Mouse (Mus musculus) thymus, postnatal 36 days (tissue): ENCODE results near the gene Pex14.
A peak's percentile ranks its signal among the peaks of the same experiment; 100 is the strongest.

Experiments
- DNase-seq, 2 experiments: peaks; one replicate each; pipeline ENCODE4 v3.0.0; 2022; ENCODE audit warnings: mixed read lengths in 2 of 2

The Pex14 gene

GRCm38 (mm10) chr4:148946071-148946470 lies 153.6 kb downstream of the Pex14 start:
- no peak for DNase-seq

GRCm38 (mm10) chr4:148945476-148945881 lies 154.2 kb downstream of the Pex14 start:
- DNase-seq, result no peak

GRCm38 (mm10) chr4:148943099-148943498 lies 156.6 kb downstream of the Pex14 start:
- no peak for DNase-seq

GRCm38 (mm10) chr4:148941321-148941720 lies 158.4 kb downstream of the Pex14 start:
- DNase-seq, result no peak

- peak; percentile 18 to 30 for DNase-seq
Measured at GRCm38 (mm10) chr4:148940674-148941211, 158.9 kb downstream of the Pex14 start.

- DNase-seq, result no peak
Measured at GRCm38 (mm10) chr4:148938546-148938945, 161.1 kb downstream of the Pex14 start.

GRCm38 (mm10) chr4:148936727-148937126 lies 162.9 kb downstream of the Pex14 start:
- no peak for DNase-seq

- no peak for DNase-seq
Measured at GRCm38 (mm10) chr4:148936111-148936510, 163.6 kb downstream of the Pex14 start.

- DNase-seq, result no peak
Measured at GRCm38 (mm10) chr4:148935211-148935610, 164.5 kb downstream of the Pex14 start.

- no peak for DNase-seq
Measured at GRCm38 (mm10) chr4:148933109-148933508, 166.6 kb downstream of the Pex14 start.

- no peak for DNase-seq
Measured at GRCm38 (mm10) chr4:148930721-148931229, 168.9 kb downstream of the Pex14 start.

GRCm38 (mm10) chr4:148928876-148929275 lies 170.8 kb downstream of the Pex14 start:
- DNase-seq, result no peak

GRCm38 (mm10) chr4:148928316-148928715 lies 171.4 kb downstream of the Pex14 start:
- no peak for DNase-seq

- DNase-seq, result no peak
Measured at GRCm38 (mm10) chr4:148926459-148926858, 173.2 kb downstream of the Pex14 start.

- no peak for DNase-seq
Measured at GRCm38 (mm10) chr4:148925589-148926359, 173.9 kb downstream of the Pex14 start.

- no peak for DNase-seq
Measured at GRCm38 (mm10) chr4:148923976-148924375, 175.7 kb downstream of the Pex14 start.

GRCm38 (mm10) chr4:148923414-148923813 lies 176.3 kb downstream of the Pex14 start:
- DNase-seq, result no peak

GRCm38 (mm10) chr4:148922221-148922700 lies 177.4 kb downstream of the Pex14 start:
- no peak for DNase-seq

GRCm38 (mm10) chr4:148920610-148921009 lies 179.1 kb downstream of the Pex14 start:
- no peak for DNase-seq

GRCm38 (mm10) chr4:148918707-148919447 lies 180.8 kb downstream of the Pex14 start:
- no peak for DNase-seq

GRCm38 (mm10) chr4:148915849-148916248 lies 183.8 kb downstream of the Pex14 start:
- no peak for DNase-seq

- DNase-seq, result no peak
Measured at GRCm38 (mm10) chr4:148914863-148915622, 184.6 kb downstream of the Pex14 start.
